Mouse (Mus musculus) neutrophil, adult 5-6 weeks (primary cell): ENCODE results near the gene Nsmf. TPM values are rescaled to one million over a fixed set of nuclear protein-coding genes. Genes with fewer than 3 reads are reported as not detected.

Experiments used
- ATAC-seq: fragments of 151-379, 151-347 bp; 2 replicates; pipeline ENCODE4 v1.8.0; 2017; ENCODE audit warnings: mild to moderate bottlenecking, moderate TSS enrichment; ENCODE audit not compliant: insufficient number of reproducible peaks, poor library complexity, low FRiP score, severe bottlenecking; ENCODE audit errors: extremely low read depth
- total RNA-seq: library from RNA; stranded (forward); fragments of 200-1000 nt; gene quantifications from 2 replicates; pipeline ENCODE4 v1.2.3, GENCODE M21; 2017

The Nsmf gene
- total RNA-seq = 21.5 and 22.8 TPM in 2 replicates

DNA sequence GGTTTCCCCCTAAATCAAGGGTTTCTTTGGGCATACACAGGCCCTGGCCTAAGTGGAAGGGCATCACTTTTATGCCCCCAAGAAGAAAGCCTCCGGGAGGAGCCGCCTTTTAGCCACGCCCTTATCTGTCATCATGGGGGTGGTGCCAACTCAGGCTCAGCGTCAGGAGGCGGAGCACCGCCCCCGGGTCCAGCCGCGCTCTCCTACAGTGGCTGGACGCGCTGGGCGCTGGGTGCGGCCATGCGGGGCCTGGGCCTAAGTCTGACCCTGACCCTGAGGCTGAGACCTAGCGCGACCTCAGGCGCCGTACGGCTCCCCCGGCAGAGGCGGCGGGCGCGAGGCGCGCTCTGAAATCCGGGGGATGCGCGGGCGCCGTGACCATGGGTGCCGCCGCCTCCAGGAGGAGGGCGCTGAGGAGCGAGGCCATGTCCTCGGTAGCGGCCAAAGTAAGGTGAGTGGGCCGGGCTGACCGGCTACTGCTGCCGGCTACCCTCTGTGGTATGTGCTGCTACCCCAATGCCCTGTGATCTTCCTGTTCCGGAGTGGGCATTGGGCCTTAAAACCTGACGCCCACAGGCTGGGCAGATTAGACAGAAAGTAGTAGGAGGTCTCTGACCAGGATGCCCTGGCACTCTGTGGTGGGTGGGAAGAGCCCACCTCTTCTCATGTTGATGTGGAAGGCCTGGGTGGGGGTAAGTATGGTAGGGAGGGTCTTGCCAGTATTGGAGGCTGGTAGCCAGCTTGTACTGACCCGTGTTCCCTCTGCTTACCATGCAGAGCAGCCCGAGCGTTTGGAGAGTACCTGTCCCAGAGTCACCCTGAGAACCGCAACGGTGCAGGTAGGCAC is at the start of gene Nsmf:
Gene Nsmf (plus strand): TSS at position 135 of the 847 bp plus-strand sequence.
- ATAC-seq = peak; percentile 47

- ATAC-seq = no peak
Observed at GRCm38 (mm10) chr2:25006767-25007166, 47.4 kb upstream of the Nsmf start.

DNA sequence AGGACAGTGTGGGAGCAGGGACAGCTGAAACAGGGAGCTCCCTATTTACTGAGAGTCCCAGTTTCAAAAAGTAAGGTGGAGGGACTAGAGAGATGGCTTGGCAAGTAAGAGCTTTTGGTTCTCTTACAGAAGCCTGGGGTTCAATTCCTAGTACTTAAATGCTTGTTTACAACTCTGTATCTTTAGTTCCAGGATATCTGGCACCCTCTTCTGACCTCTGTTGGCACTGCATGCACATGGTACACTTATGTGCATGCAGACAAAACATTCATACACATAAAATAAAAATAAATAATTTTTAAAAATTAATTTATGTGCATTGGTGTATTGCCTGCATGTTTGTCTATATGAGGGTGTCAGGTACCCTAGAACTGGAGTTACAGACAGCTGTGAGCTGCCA is 45.9 kb upstream of the Nsmf start:
- no peak for ATAC-seq

GRCm38 (mm10) chr2:25022678-25023077 is 31.5 kb upstream of the Nsmf start:
- ATAC-seq = no peak

GRCm38 (mm10) chr2:25025109-25025508 is 29.0 kb upstream of the Nsmf start:
- no peak for ATAC-seq

DNA sequence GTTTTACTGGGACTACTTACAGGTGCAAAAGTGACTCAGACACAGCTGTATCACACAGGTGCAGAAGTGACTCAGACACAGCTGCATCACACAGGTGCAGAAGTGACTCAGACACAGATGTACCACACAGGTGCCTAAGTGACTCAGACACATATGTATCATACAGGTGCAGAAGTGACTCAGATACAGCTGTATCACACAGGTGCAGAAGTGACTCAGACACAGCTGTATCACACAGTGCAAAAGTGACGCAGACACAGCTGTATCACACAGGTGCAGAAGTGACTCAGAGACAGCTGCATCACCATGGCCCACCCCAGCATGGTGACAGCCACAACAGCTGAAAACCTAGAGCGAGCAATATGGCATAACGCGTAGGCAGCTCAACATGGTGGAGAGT is 19.2 kb upstream of the Nsmf start:
- ATAC-seq = no peak

DNA sequence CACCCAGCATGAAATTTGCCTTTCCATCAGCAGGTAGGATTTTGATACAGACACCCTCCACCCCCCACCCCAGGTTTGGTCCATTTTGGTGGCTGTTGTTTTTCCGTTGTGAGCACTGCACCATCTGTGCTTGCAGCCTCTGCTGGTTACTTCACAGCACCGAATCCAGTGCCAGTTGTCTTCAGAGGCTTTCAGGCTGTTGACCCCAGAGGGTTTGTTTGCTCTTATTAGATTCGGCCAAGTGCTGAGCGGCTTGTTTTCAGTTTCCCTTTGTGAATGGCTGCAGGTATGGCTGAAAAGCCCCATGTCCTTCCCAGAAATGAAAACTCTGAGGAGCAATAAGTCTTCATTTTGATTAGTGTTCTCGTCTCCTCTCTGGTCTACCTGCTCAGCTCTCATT is 14.1 kb upstream of the Nsmf start:
- no peak for ATAC-seq

DNA sequence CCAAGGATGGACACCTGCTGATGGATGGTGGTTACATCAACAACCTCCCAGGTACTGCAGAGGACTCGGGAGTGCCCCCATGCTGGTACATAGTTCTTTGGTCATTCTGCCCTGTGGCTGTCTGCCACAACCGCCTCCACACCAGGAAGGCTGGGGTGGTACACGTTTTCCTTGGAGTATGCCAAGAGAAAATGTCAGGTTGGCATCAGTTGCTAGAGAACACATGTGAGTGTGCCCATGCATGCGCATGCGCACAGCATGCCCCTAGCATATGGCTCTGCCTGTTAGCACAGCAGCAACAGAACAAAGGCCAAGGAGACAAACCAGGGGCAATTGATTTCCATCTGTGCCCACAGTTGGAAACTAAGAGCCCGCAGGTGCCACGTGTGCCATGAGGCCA is 3.2 kb upstream of the Nsmf start:
- no peak for ATAC-seq

- no peak for ATAC-seq
Observed at GRCm38 (mm10) chr2:25051450-25051849, 2.7 kb upstream of the Nsmf start.

DNA sequence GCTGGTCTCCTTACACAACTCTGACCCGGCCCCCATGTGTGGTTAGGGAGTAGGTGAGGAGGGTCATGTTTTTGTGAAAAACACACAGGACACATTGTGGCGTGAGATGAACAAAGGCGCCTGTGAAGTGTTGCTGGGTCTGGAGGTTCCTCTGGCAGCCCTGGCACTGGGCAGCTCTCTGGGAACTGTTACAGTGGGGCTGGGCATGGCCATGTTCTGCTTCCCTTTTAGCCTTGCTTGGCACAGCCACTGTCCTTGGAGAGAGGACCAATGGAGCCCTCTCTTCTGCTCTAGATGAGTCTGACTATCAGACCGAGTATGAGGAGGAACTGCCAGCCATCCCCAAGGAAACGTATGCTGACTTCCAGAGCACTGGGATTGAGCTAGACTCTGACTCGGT is 1.1 kb upstream of the Nsmf start:
- no peak for ATAC-seq

DNA sequence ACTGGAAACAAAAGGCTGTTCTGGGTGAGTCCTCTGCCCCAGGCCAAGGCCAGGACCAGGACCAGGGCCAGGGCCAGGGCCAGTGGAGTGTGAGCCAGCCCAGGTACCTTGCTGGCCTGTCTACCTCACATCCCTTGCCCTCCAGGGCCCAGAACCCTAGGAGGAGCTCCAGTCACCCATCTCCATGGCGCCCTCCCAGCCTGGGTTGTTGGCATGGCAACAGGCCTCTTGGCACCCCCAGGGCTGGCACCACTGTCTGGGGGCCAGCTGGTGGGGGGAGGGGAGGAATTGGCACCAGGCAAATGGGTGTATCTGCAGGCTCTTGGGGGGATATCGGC is 882 bp downstream of the Nsmf start:
- no peak for ATAC-seq

- no peak for ATAC-seq
Observed at GRCm38 (mm10) chr2:25055409-25056155, 1.4 kb downstream of the Nsmf start.

GRCm38 (mm10) chr2:25058926-25059325 is 4.8 kb downstream of the Nsmf start:
- ATAC-seq = no peak

- ATAC-seq = no peak
Observed at GRCm38 (mm10) chr2:25063523-25063922, 9.4 kb downstream of the Nsmf start.

GRCm38 (mm10) chr2:25064285-25064684 is 10.1 kb downstream of the Nsmf start:
- ATAC-seq = no peak

- no peak for ATAC-seq
Observed at GRCm38 (mm10) chr2:25065537-25065936, 11.4 kb downstream of the Nsmf start.

GRCm38 (mm10) chr2:25066552-25066951 is 12.4 kb downstream of the Nsmf start:
- ATAC-seq = no peak

DNA sequence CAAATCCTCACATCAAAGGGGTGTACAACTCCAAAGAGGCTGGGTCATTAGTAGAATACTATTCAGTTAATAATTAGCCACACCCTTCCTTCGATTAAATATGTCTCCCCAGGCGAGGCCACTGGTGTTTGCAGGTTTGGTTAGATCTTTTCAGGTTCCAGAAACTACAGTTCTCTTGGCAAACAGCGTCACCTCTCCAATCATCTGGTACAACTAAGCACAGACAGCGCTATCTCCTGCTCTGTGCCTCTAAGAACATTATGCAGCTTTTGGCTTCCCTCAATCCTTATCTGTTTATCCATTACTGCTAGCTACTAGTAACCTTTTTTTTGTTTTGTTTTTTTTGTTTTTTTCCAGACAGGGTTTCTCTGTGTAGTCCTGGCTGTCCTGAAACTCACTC is 15.4 kb downstream of the Nsmf start:
- ATAC-seq = no peak

- ATAC-seq = no peak
Observed at GRCm38 (mm10) chr2:25072398-25072797, 18.2 kb downstream of the Nsmf start.

- no peak for ATAC-seq
Observed at GRCm38 (mm10) chr2:25075506-25075905, 21.4 kb downstream of the Nsmf start.
